Mouse (Mus musculus) cerebellum, postnatal 36 days (tissue): Measurements from ENCODE around the gene Serpinb5.
"Not testable (repeated sequence)": the region's sequence is repeated elsewhere in the genome, so short reads cannot be mapped to it uniquely, and the experiment has no call there.

Experiments
- DNase-seq, 2 experiments: peaks; one replicate each; pipeline ENCODE4 v3.0.0; 2021 to 2022; ENCODE audit warnings: mixed read lengths in 2 of 2

Gene Serpinb5

DNA sequence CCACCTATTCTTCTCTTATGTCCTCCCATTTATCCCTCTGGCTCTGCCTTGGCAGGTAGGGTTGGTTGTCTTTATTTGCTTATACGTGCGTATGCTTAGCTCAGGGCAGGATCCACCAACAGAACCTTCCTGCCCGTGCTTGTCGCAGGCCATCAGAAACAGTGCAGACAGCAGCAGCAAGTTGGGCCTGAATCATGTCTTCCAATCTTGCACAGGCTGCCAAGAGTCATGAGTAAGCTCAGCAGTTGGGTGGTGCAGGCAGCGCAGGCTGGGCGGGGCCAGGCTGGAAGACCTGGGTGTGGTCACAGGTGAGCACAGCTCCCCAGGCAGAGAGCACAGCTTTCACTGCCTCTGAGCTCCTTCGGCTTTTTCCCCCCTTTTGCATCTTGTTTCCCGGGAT is at the start of gene Serpinb5:
TSS of gene Serpinb5 (plus strand) at position 327 of the 400 bp plus-strand sequence.
- DNase-seq, result no peak

DNA sequence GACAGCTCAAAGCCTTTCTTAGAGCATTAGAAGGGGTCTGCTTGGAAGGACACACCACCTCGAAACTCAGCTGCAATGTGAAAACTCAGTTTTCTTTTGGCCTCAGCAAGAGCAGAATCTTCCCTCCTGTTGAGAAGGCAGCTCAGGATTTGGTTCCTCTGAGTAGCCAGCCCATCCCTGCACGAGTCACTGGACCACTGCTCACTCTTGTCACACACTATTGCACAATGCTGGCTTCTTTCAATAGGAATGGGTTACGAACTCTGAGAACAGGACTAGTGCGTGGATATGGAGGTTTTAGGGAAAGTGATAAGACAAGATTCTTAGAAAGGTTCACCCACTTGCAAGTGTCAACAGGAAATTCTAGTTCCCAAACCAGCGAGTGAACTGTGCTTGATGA is 46.1 kb upstream of the Serpinb5 start:
- DNase-seq, result no peak

DNA sequence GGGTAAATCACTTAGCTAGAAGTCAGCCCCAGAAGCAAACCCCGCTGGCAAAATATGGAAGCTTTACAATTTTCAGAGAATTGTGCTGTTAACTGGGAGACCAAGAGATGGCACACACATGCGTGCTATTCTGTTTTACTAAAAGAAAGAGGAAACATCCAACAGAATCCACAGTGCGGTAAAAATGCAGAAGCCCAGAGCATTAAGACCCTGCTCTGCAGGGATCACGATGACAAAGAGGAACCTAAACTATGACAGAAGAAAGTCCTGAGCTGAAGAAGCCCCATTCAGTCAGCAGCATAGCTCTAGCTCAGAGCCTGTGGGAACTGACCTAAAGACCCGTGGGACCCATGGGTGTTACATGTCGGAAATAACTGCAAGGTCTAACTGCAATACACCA is 45.7 kb upstream of the Serpinb5 start:
- DNase-seq, result no peak

DNA sequence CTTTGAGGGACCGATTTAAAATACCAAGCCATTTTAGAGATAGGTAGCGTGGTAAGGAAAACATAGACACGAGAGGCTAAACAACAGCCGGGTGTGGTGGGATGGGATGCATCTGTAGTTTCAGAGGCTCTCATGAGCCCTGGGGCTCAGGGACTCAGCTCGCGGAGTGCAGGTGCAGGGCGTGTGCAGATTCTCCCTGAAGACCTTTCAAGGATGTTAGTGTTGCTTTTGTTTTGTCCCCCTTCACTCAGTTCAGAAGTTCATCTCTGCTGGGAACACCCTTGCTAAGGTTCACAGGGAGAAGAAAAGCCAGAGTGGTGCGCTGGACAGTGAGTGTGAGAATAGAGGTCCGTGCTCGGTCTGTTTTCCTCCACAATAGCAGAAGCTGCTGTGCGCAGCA is 44.2 kb upstream of the Serpinb5 start:
- DNase-seq, result no peak

DNA sequence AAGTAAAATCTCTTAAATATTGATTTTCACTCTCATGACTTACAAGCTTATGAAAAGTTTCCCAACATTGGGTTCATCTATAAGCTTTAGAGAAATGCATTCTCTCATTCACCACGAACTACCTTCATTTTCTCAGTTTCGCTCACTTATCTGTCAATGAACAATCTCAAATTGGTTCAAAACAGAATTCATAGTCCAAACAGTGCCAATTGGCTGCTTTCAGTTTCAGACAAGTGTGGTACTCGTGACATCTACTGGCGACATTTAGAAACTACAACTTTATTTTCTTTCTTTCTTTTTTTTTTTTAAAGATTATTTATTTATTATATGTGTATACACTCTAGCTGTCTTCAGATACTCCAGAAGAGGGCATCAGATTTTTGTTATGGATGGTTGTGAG is 42.6 kb upstream of the Serpinb5 start:
- DNase-seq, result no peak

DNA sequence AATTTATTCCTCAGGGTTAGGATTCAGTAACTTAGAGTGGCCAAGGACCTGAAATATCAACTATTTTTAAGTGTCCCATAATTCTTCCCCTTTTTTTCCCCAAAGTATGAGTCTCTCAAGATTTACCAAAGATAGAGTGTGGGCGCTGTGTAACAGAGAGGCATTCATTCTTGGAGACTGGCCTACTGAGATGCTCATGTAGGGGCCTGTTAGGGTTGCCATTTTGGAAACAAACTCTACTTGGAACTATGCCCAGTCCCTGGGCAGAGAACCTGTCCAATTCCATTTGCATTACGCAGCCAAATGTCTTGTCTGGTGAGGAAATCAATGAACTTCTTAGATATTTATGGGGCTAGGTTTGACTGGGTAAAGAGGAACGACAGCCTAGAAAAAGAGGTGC is 38.7 kb upstream of the Serpinb5 start:
- no peak for DNase-seq

DNA sequence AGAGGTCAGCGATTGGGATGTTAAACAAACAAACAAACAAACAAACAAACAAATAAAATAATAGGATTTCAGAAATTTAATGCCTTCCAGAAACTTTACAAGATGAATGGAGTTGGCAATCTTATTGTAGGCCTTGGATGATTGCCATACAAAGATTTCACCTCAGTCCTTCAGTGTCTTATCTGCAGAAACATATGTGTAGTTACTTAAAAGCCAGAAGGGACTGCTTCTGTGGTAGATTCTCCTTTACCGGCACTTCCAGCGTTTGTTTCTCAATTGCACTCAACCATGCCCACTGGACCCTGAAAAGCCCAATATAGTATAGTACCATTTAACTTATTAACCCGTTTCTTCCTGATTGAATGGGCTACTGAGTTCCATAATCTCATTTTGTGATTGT is 32.2 kb upstream of the Serpinb5 start:
- no peak for DNase-seq

DNA sequence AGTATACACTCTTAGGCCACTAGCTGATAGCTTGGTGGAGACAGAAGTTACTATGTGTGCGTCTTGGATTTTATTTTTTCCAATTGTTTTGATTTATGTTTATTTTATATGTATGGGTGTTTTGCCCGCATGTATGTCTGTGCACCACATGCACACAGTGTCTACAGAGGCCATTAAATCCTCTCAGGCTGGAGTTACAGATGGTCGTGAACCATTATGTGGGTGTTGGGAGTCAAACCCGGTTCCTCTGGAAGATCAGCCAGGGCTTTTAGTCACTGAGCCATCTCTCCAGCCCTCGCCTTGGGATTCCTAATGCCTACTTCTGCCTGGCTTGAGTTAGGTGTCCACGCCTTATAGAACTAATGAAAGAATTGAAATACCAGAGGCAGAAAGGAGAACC is 4.6 kb downstream of the Serpinb5 start:
- DNase-seq, result no peak

DNA sequence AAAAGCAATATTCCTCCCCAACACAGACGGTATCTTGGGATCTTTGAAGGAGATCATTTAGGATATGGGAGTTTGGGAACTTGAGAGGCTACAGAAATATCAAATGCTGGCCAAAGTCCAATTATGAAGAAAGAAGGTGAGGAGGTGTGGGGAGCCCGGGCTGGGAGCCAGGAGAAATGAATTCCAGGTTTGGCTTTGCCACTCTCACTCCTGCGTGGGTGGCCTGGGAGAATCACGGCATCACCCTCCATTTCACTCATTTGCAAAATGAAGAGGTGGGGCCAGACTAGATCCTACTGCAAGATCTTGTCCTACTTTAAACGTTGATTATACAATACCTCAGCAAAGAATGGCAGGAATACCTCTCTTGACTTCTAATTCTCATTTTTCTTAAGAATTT is 5.1 kb downstream of the Serpinb5 start:
- peak; percentile 26 to 40 for DNase-seq

DNA sequence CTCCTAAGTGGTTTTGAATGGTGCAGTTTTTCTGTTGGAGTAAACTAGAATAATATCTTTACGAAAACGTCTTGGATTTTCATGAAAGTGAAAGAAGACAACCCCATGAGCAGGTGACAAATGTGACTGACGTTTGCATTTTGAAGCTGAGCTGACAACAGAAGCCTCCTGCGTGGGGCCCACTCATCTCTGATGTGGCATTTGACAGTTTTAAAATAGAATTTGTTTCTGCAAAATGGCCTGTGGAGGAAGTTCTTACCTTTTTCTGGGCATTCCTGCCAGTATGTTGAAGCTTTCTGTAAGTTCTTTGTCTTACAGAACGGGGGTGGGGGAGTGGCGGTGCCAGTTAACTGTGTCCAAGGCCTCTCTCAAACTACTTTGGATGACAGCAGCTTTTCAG is 5.8 kb downstream of the Serpinb5 start:
- no peak for DNase-seq

DNA sequence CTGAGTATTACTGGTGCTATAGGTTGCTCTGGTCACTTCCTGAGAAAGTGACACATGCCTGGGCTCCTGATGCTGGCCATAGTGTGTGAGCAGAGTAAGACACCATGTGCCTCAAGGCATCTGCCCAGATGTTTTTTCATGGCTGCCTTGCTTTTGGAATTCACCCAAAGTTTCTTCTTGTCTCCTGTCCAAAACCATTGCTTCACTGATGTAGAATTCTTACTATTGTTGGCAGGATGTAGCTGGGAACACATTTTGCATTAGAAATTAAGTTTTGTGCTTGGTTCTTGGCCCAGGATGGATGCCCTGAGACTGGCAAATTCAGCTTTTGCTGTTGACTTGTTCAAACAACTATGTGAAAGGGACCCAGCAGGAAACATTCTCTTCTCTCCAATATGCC is 9.0 kb downstream of the Serpinb5 start:
- no peak for DNase-seq

DNA sequence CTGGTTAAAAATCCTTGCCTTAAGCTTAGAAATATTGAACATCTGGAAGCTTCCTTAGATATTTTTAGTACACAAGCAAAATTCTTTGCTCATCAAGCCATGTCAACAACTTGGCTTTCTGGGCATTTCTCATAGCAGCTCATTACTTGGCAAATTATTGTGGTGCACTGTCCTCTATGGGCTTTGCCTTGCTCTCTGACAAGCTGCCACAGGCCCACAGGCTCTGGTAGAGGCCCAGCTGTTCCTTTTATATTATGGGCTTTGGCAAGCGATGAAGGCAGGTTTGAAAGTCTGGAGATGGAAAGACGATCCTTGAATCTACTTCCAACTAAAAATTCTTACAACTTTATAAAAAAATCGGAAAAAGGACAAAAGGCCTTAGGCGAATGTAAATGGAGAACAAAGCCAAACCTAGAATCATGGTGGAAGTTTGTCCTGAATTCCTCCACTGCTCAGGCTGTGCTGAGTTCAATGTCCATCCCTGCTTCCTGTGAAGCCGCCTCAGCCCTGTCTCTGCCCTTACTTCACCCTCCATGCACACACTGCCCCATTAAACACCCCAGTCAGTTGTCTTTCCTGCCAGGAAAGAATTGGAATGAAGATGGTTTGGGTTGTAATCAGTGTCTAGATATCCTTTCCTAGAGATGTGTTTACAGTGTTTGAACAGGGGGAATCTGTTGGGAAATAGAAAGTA is 14.4 kb downstream of the Serpinb5 start:
- DNase-seq, result no peak

DNA sequence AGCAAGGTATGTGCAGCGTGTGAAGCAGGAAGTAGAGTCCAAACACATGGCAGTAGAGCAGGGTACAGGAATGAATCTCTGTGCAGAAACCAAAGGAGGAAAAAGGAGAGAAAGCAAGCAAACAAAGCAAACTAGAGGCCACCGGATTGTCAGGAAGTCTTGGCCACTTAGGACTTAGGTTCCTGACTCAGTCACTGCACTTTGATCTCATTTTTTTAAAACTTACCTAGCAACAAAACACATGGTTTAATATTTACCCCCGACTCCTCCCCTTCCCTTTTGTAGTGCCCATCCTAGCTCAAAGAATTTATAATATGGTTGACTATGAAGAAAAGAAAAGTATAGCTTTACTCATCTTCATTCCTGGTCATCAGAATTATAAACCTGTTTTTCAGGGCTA is 15.2 kb downstream of the Serpinb5 start:
- DNase-seq, result no peak

DNA sequence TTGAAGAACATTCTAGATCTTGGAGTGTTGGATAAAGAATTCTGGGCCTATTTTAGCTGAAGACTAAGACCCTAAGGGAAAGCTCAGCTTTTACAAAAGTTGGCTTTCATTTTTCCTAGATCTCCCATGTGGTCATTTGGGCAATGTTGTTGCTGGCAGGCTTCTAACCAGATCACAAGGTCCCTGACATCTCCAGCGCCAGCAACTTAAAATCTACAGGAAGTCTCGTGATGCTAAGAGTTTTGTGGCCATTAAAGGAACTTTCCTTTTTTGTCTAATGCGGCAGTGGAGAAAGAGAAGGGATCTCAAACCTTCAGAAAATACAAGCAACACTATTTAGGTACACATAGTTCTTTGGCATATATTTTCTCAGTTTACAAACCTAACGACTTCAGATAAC is 21.8 kb downstream of the Serpinb5 start:
- no peak for DNase-seq

DNA sequence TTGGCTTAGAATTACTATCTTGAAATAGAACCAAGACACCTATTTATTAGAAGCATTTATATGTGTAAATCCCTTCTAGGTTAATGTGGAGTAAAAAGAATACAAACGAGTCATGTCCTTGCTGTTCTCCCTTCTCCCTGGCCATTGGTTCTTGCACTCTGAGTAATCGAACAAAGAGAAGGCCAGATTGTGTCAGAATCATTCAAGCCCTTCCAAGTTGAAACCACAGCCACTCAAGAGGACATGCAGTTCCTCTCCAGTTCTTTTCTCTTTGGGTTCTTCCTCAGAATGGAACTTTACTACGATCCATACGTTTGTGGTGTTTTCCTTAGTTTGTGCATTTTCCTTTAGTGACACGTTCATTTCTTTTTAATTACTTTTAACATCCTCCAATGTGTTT is 22.4 kb downstream of the Serpinb5 start:
- DNase-seq, result no peak

DNA sequence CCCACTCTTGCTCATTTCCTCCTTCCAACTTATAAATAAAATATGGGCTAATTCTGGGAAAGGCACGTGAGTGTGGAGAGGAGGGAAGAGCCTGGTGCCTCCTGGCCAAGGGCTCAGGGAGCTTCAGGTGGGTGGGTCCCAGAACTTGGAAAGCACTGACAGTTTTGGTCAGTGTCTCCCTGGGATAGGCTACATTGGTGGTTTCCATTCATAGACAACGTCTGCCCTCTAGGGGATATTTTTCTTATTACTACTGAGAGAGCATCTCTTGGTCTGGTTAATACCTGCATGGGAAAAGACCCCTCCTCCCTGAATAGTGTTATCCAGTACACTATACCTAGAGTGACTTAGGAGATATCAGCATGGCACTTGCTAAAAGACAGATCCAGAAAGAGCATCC is 22.8 kb downstream of the Serpinb5 start:
- DNase-seq, result no peak

DNA sequence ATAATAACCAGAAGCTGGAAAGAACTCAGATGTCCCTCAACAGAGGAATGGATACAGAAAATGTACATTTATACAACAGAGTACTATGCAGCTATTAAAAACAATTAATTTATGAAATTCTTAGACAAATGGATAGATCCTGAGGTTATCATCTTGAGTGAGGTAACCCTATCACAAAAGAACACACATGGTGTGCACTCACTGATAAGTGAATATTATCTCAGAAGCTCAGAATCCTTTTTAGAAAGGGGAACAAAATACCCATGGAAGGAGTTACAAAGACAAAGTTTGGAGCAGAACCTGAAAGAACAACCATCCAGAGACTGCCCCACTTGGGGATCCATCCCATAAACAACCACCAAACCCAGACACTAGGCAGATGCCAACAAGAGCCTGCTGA is 34.2 kb downstream of the Serpinb5 start:
- not testable (repeated sequence) for DNase-seq

DNA sequence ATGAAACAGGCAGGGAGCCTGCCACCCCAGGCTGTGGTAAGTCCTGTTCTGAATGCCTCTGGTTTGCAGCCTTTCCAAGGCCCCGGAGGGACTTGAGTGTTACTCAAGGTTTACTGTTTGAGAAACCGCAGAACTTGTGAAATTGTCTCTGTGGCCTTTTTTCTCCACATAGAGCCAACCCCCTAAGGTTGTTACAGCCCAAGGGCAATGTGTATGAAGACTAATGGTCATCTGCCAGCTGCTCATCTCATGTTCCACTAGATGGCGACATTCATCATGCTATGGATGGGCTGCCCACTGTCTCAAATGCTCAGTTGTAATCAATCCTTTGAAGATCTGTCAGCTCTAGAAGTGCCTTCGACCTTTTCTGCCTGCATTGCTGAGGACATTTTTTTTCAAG is 40.4 kb downstream of the Serpinb5 start:
- DNase-seq, result no peak

DNA sequence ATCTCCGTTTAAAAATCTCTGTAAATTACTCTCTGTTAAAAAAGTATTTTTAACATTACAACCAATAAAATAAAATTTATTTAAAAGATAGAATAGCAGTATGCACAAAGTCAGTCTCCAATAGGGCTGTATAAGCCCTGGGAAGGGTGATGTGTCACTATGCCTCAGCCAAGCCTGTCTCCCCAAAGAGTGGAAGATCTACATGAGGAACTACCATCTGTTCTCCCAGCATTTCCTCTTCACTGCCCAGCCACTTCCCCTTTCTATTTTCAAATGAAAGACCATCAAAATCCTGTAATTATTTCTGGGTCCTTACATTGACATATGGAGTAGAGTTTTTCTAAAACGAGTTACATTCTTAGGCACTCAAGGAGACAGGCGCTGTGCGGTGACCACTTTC is 71.0 kb downstream of the Serpinb5 start:
- DNase-seq, result no peak
